Mouse (Mus musculus) heart, embryonic 11.5 days (tissue): ENCODE results near the gene Wdsub1. TPM values are rescaled to one million over a fixed set of nuclear protein-coding genes. Genes with fewer than 3 reads are reported as not detected.

ENCODE experiments used
- ATAC-seq: fragments of 200-750 bp; cut with Nextera tagmentation; replicated peaks from 2 replicates; pipeline ENCODE4 v1.8.0; 2017; ENCODE audit warnings: moderate library complexity; ENCODE audit not compliant: insufficient number of reproducible peaks, low FRiP score, low TSS enrichment
- H3K27ac ChIP-seq: fragments of 300-500 bp; sonication (generic); 2 replicates; pipeline ENCODE4 v1.5.1; 2014; ENCODE audit warnings: mild to moderate bottlenecking, low read depth, low read length
- H3K27me3 ChIP-seq: fragments of 300-500 bp; sonication (generic); 2 replicates; pipeline ENCODE4 v1.6.1; 2014; ENCODE audit warnings: mild to moderate bottlenecking, low read length, mixed read lengths; ENCODE audit not compliant: control insufficient read depth, insufficient read depth
- H3K36me3 ChIP-seq: fragments of 300-500 bp; sonication (generic); 2 replicates; pipeline ENCODE4 v1.6.1; 2014; ENCODE audit warnings: mild to moderate bottlenecking, low read length, moderate library complexity, mixed read lengths; ENCODE audit not compliant: control insufficient read depth, insufficient read depth
- H3K4me1 ChIP-seq: fragments of 300-500 bp; sonication (generic); 2 replicates; pipeline ENCODE4 v1.6.1; 2014; ENCODE audit warnings: low read length; ENCODE audit not compliant: control insufficient read depth, insufficient read depth
- H3K4me2 ChIP-seq: fragments of 300-500 bp; sonication (generic); 2 replicates; pipeline ENCODE4 v1.6.1; 2014; ENCODE audit warnings: mild to moderate bottlenecking, moderate library complexity
- H3K4me3 ChIP-seq: fragments of 300-500 bp; sonication (generic); 2 replicates; pipeline ENCODE4 v1.5.1; 2014; ENCODE audit warnings: low read depth, low read length
- H3K9ac ChIP-seq: fragments of 300-500 bp; sonication (generic); 2 replicates; pipeline ENCODE4 v1.6.1; 2014; ENCODE audit warnings: mild to moderate bottlenecking, low read depth, low read length, moderate library complexity
- H3K9me3 ChIP-seq: fragments of 300-500 bp; sonication (generic); replicated peaks from 2 replicates; pipeline ENCODE4 v1.6.1; 2016; ENCODE audit warnings: low read length; ENCODE audit not compliant: control insufficient read depth
- WGBS: fragments of 180-500 bp; shearing (Covaris S2); extraction: QIAGEN DNeasy Blood & Tissue Kit; methylation state at CpG from one replicate; pipeline ENCODE4 v1.1.7; 2014; ENCODE audit not compliant: insufficient replicate concordance; 5-methylcytosine and 5-hydroxymethylcytosine counted together
- polyA plus RNA-seq: library from polyadenylated mRNA; unstranded; fragments of >200 nt; fragmentation: Nextera tagmentation; extraction: Ambion mirVana; gene quantifications from 2 replicates; pipeline ENCODE4 v1.2.1, GENCODE M21; 2014

Wdsub1 gene
- polyA plus RNA-seq, 1 experiment from 2014 or later, result 44.5 TPM

DNA sequence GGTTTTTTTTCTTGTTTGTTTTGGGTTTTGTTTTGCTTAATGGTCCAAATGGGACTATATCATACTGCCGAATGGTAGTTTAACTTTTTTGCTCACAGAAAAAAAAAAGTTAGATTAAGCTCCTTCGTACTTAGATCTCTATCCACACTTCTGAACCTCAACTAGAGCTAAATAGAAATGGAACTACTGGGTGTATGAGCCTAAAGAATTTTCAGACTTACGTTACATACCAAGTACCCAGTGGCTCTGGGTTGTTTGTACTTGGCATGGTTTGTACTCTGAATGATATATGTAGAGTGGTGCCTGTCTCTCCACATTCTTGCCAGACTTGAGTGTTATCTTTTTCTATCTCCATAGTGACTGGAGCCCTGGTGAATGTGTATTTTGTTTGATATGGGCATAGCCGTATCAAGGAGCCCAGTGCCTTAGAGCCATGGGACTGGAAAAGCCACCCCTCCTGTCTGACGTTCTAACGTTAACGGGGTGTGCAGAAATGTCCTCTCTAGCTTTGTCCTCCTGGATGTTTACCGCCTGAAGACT lies 421 bp upstream of the Wdsub1 start:
- ATAC-seq, result no peak
- H3K9ac ChIP-seq, result no peak overlapping the region
- H3K4me3 ChIP-seq, result peak overlapping the region; percentile 79
- no peaks in the 10 kb centered on the region for H3K27me3 ChIP-seq
- H3K9me3 ChIP-seq, result no peaks in the 10 kb centered on the region
- no peaks in the 10 kb centered on the region for H3K36me3 ChIP-seq
- no peak overlapping the region for H3K27ac ChIP-seq
- H3K4me2 ChIP-seq, result peak overlapping the region; percentile 70
- H3K4me1 ChIP-seq, result peaks cover 4% of the 10 kb centered on the region
- 63% methylated on average over 8 of the region's 8 CpGs for WGBS

DNA sequence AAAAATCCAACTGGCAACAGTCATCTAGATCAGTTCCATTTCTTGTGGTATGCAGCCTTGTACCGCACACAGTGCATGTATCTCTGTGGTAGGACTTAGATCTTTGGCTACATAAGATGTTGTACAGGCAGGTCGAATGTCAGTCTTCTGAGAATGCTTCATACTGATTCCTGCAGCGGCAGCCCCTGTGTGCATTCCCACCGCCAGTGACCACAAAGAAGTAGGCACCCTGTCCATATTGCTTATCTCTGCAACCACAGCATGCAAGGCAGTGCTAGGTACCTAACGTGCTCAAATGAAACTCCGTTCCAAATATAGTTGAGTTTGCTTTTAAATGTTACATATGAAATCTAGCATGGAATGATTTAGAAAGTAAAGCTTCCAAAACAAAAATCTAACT lies 987 bp downstream of the Wdsub1 start:
- Histone ChIP-seq H3K27ac (peak overlapping the region; percentile 80; the same call in 1 of the 2 replicates), H3K9ac (peak overlapping the region; percentile 89)

DNA sequence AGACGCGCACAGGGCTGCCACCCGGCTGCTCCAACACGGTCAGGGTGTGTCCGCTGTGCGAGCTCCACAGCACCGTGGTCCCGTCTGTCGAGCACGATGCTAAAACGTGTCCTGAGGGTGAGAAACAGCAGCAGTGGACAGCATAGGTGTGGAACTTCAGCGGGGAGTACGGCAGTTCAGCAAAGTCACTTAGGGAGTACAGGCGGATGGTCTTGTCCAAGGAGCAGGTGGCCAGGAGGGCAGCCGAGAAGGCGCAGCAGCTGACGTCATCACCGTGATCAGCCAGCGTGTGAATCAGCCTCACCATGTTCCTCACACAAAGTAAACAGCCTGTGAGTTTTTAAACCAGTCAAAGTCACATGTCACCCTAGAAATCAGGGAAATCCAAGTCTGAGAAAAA lies 4.2 kb downstream of the Wdsub1 start:
- no peaks in the 10 kb centered on the region for H3K27me3 ChIP-seq
- WGBS, result 73% methylated on average over 19 of the region's 19 CpGs
- H3K27ac ChIP-seq, result no peak overlapping the region
- H3K9ac ChIP-seq, result no peak overlapping the region
- no peaks in the 10 kb centered on the region for H3K9me3 ChIP-seq
- no peak for ATAC-seq
- H3K36me3 ChIP-seq, result 0 out of 2 replicates have a peak, but pooled peaks cover 2% of the 10 kb centered on the region
- no peak overlapping the region for H3K4me2 ChIP-seq
- H3K4me3 ChIP-seq, result no peak overlapping the region
- H3K4me1 ChIP-seq, result peaks cover 4% of the 10 kb centered on the region

More for the DNA sequence above, 987 bp downstream of the Wdsub1 start:
- Histone ChIP-seq H3K4me2 (peak overlapping the region; percentile 70), H3K27me3 (no peaks in the 10 kb centered on the region), H3K4me3 (peak overlapping the region; percentile 79), H3K36me3 (no peaks in the 10 kb centered on the region), H3K9me3 (no peaks in the 10 kb centered on the region), H3K4me1 (peaks cover 4% of the 10 kb centered on the region)
- ATAC-seq, result no peak
- 50% methylated on average over 6 of the region's 6 CpGs for WGBS

DNA sequence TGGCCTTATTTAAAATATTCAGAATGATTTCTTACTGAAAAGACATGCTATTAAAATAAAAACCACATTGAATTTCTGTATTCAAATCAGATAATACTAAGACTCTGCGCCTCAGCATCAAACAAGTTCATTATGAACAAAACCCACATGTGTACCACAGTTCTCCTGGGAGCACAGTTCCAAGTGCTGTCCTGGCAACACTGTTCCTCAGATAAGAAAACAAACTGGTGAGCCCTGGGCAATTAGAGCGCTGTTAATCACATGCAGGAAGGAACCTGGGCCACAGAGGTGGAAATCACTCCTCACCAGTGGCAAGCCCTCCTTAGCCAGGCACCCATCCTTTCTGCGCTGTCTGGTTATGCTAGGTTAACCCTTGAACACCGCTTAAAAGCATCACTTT lies 5.1 kb downstream of the Wdsub1 start:
- no peak for ATAC-seq
- 82% methylated on average over 4 of the region's 4 CpGs for WGBS
- Histone ChIP-seq H3K4me1 (no peaks in the 10 kb centered on the region), H3K36me3 (0 out of 2 replicates have a peak, but pooled peaks cover 2% of the 10 kb centered on the region), H3K9ac (no peak overlapping the region), H3K9me3 (no peaks in the 10 kb centered on the region), H3K4me3 (no peak overlapping the region), H3K27ac (no peak overlapping the region), H3K4me2 (no peak overlapping the region), H3K27me3 (no peaks in the 10 kb centered on the region)

DNA sequence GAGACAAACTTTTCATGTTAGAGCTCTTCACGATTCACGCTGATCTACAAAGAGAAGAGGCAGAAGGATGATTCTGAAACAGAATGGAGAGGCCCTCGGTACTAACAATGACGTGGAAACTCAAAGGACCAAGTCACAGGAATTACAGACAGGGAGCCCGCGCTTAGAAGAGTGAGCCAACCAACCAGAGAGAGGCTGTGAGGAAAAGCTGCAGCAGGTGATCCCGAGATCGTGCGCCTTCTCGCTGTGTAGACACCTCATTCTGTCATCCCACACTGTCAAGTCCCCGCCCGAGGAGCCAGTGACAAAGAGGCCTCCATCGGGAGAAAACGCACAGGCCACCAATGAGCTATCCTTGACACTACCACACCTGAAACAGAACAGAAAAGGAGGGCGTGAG lies 5.9 kb downstream of the Wdsub1 start:
- WGBS, result 86% methylated on average over 15 of the region's 15 CpGs
- Histone ChIP-seq H3K27me3 (no peaks in the 10 kb centered on the region), H3K27ac (no peak overlapping the region), H3K4me2 (no peak overlapping the region), H3K4me3 (no peak overlapping the region), H3K4me1 (no peaks in the 10 kb centered on the region), H3K36me3 (peaks cover 8% of the 10 kb centered on the region; the same call in 1 of the 2 replicates), H3K9me3 (no peaks in the 10 kb centered on the region), H3K9ac (no peak overlapping the region)
- ATAC-seq, result no peak

DNA sequence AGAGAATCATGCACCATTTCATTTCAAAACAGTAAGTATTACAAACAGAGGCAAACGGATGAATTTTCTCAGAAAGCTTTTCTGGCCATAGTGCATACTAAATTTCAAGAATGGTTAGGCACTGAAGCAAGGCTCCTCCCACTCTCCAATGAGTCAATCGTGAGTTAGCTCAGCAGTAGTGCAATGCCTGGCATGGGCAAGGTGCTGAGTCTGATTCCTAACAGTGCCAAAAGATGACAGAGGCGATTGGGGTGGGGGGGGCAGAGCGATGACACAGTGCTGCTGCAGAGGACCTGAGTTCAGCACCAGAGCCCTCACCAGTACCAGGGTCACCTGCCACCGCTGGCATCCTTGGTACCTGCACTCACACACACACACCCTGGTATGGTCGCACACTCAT lies 11.9 kb downstream of the Wdsub1 start:
- WGBS, result 85% methylated on average over 6 of the region's 6 CpGs
- no peak for ATAC-seq
- H3K36me3 ChIP-seq, result peaks cover 8% of the 10 kb centered on the region; the same call in 1 of the 2 replicates
- no peak overlapping the region for H3K4me2 ChIP-seq
- H3K4me3 ChIP-seq, result no peak overlapping the region
- H3K9me3 ChIP-seq, result no peaks in the 10 kb centered on the region
- H3K9ac ChIP-seq, result no peak overlapping the region
- H3K4me1 ChIP-seq, result no peaks in the 10 kb centered on the region
- H3K27me3 ChIP-seq, result no peaks in the 10 kb centered on the region
- no peak overlapping the region for H3K27ac ChIP-seq

DNA sequence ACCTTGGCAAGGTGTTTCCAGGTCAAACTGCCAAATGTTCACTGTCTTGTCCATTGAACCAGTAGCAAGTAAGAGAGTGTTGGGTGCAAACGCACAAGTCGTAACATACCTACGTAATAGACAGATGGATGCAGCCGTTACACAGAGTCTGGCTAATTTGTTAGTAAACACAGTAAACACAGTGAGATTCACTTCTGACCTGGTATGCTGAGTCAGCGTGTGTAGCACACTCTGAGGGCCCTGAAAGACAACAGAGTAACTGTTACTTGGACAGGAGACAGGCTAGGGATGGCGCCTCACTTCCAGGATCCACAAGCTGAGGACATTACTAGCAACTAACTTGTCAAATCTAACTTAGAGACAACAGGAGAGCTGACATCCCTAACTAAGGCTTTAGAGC lies 19.8 kb downstream of the Wdsub1 start:
- Histone ChIP-seq H3K9me3 (no peaks in the 10 kb centered on the region), H3K27ac (no peak overlapping the region), H3K4me2 (no peak overlapping the region), H3K27me3 (no peaks in the 10 kb centered on the region), H3K9ac (no peak overlapping the region), H3K36me3 (peaks cover 11% of the 10 kb centered on the region), H3K4me1 (no peaks in the 10 kb centered on the region), H3K4me3 (no peak overlapping the region)
- ATAC-seq, result no peak
- 87% methylated on average over 6 of the region's 6 CpGs for WGBS

DNA sequence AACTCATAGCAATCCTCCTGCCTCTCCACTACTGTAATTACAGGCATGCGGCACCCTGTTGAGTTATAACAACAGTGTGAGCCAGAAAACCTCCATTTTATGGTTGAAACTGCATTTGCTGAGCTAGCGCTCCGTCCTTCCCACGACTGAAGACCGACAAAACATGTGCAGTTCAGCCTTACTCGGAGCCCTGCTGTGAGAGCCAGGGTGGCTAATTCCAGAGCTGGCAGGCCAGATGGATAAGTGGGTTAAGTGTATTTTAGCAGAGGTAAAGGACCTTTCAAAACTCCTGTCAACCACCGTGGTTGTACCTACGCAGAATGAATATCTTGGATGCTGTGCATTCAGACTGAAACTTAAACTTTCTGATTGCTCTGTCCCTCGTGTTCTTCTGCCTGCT lies 28.0 kb downstream of the Wdsub1 start:
- H3K4me2 ChIP-seq, result no peak overlapping the region
- no peaks in the 10 kb centered on the region for H3K4me1 ChIP-seq
- H3K36me3 ChIP-seq, result peaks cover 12% of the 10 kb centered on the region
- no peak for ATAC-seq
- H3K9ac ChIP-seq, result no peak overlapping the region
- no peaks in the 10 kb centered on the region for H3K9me3 ChIP-seq
- H3K27me3 ChIP-seq, result no peaks in the 10 kb centered on the region
- no peak overlapping the region for H3K4me3 ChIP-seq
- WGBS, result 84% methylated on average over 9 of the region's 9 CpGs
- H3K27ac ChIP-seq, result no peak overlapping the region

DNA sequence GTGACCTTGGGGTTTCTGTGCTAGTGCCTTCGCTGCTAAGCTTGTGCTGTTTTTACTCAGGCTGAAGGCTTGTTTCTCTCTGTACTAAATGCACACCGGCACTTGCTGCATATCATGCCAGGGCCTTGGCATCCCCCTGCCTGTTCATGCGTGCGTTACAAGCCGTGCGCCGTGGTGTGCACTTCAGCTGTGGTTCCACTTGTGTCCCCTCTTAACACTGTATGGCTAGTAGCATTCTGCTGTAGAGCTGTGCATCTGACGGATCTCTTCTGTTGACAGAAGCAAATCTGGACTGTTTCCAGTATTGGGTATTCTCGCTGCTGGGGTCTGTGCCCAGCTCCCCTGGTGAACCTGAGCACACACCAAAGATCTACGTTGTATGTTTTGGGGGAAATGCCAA lies 28.8 kb downstream of the Wdsub1 start:
- Histone ChIP-seq H3K9ac (no peak overlapping the region), H3K27me3 (no peaks in the 10 kb centered on the region), H3K4me1 (no peaks in the 10 kb centered on the region), H3K4me3 (no peak overlapping the region), H3K4me2 (no peak overlapping the region), H3K36me3 (peaks cover 10% of the 10 kb centered on the region), H3K9me3 (no peaks in the 10 kb centered on the region), H3K27ac (no peak overlapping the region)
- WGBS, result 89% methylated on average over 10 of the region's 10 CpGs
- ATAC-seq, result no peak
